Mouse (Mus musculus): ENCODE data around the gene Desi2.
A peak's percentile ranks its signal among the peaks of the same experiment; 100 is the strongest.
"Not testable (repeated sequence)": the region's sequence is repeated elsewhere in the genome, so short reads cannot be mapped to it uniquely, and the experiment has no call there.

Gene Desi2

GRCm38 (mm10) chr1:178258821-178259220 lies 71.6 kb downstream of the Desi2 start:
- DNase-seq (ENCODE audit: low spot score in 2 of 2) = no peak

- DNase-seq (ENCODE audit: low spot score in 2 of 2) = not testable (repeated sequence)
These were observed 78.2 kb downstream of the Desi2 start for GRCm38 (mm10) chr1:178265381-178265780.

GRCm38 (mm10) chr1:178270635-178271034 lies 83.4 kb downstream of the Desi2 start:
- DNase-seq (ENCODE audit: low spot score in 2 of 2) = no peak

GRCm38 (mm10) chr1:178275174-178275730 lies 88.0 kb downstream of the Desi2 start:
- no peak for DNase-seq (ENCODE audit: low spot score in 2 of 2)

- no peak for DNase-seq (ENCODE audit: low spot score in 2 of 2)
These were observed 88.5 kb downstream of the Desi2 start for GRCm38 (mm10) chr1:178275738-178276053.

GRCm38 (mm10) chr1:178276054-178276911 lies 89.1 kb downstream of the Desi2 start:
- DNase-seq (ENCODE audit: low spot score in 2 of 2) = peak; percentile 60 to 76

GRCm38 (mm10) chr1:178283314-178283713 lies 96.1 kb downstream of the Desi2 start:
- DNase-seq (ENCODE audit: low spot score in 2 of 2) = not testable (repeated sequence)

GRCm38 (mm10) chr1:178283946-178284720 lies 96.9 kb downstream of the Desi2 start:
- DNase-seq (ENCODE audit: low spot score in 2 of 2) = no peak

- no peak for DNase-seq (ENCODE audit: low spot score in 2 of 2)
These were observed 100.5 kb downstream of the Desi2 start for GRCm38 (mm10) chr1:178287601-178288176.

GRCm38 (mm10) chr1:178291716-178292115 lies 104.5 kb downstream of the Desi2 start:
- DNase-seq (ENCODE audit: low spot score in 2 of 2) = no peak

GRCm38 (mm10) chr1:178294051-178294450 lies 106.8 kb downstream of the Desi2 start:
- no peak for DNase-seq (ENCODE audit: low spot score in 2 of 2)

- DNase-seq (ENCODE audit: low spot score in 2 of 2) = not testable (repeated sequence)
These were observed 114.0 kb downstream of the Desi2 start for GRCm38 (mm10) chr1:178301261-178301660.

- DNase-seq (ENCODE audit: low spot score in 2 of 2) = peak; percentile 46 to 62
These were observed 116.2 kb downstream of the Desi2 start for GRCm38 (mm10) chr1:178303425-178303824.
